Mouse (Mus musculus): Measurements from ENCODE around the gene Gm11568.
"Not testable (repeated sequence)": the region's sequence is repeated elsewhere in the genome, so short reads cannot be mapped to it uniquely, and the experiment has no call there.

Gene Gm11568

DNA sequence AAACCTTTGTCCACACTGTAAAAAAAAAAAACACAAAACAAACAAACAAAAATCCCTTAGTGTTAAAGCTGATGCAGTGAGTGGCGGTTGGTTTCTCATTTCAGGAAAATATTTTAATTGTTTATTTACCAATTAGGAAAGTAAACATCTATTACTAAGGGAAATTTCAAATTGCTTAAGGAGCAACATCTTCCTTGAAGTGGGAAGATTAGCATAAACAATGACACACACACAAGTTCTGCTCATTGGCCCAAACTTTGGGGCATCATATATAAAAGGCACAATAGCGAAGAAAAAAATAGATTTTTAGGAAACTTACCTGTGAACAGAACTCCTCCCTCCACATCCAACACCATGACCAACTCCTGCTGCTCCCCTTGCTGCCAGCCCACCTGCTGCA is at the start of gene Gm11568:
TSS of gene Gm11568 (plus strand) at position 301 of the 400 bp plus-strand sequence.
- DNase-seq: no peak

DNA sequence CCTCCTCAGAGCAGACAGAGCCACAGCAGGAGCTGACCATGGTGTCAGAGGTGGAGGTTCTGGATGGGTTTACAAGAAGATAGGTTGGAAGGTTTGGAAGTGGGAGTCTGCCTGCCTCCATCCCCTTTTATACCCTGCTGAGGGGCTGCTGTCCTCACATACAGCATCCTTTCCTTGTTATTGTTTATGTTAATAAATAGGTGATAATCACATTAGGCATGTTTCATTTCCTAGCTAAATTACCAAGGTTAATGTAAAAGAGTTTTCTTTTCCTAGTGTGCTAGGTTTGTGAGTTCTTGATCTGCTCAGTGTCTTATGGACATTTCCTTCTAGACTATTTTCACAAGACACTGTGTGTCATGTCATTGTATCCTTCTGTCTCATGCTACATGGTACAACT is 47.9 kb upstream of the Gm11568 start, which contains the start of gene Krtap4-13:
TSS of gene Krtap4-13 (minus strand) at position 101 of the 400 bp plus-strand sequence.
- DNase-seq: not testable (repeated sequence)

DNA sequence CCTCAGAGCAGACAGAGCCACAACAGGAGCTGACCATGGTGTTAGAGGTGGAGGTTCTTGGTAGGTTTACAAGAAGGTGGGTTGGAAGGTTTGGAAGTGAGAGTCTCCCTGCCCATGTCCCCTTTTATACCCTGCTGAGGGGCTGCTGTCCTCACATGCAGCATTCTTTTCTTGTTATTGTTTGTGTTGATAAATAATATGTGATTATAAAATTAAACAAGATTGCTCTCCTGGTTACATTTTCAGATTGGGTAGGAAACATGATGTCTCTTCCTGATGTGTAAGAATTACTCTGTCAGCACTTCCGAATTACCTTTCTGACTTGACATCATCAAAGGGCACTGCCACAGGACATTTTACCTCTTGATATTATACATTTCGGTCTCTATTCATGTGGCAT is 42.2 kb upstream of the Gm11568 start, which contains the start of gene Gm11564:
TSS of gene Gm11564 (minus strand) at position 101 of the 400 bp plus-strand sequence.
- not testable (repeated sequence) for DNase-seq

DNA sequence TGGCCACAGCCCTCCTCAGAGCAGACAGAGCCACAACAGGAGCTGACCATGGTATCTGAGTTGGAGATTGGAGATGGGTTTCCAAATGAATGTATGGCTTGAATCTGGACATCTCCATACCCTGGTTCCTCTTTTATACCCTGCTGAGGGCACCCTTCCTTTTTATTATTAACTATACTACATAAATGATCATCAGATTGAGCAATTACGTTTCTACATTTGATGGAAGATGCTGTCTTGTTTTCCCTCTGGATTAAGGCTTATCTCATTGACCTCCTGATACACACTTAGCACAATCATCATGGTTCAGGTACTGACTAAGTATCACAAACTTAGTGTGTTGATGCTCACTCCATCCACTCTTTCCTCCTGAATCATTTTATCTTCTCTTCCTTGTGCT is 19.8 kb upstream of the Gm11568 start, which contains the start of gene 2300003K06Rik:
TSS of gene 2300003K06Rik (minus strand) at position 101 of the 400 bp plus-strand sequence.
- no peak for DNase-seq

DNA sequence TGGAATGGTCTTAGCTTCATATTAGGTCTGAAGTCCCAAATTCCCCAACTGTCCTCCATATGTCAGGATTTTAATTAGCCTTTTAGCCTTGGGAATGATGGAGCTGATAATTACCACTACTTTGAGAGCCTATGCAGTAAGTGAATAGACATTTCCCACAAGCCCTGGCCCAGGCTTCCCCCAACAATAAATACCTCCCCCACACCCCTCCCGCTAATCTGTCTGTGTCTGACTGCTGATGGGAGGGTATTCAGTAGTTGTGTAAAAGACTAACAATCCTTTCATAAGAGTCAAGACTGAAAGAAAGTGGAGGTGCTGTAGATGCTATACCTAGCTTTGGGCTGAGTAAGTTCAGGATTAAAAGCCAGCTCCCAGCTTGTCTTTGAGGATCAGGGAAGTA is 15.5 kb upstream of the Gm11568 start:
- no peak for DNase-seq

DNA sequence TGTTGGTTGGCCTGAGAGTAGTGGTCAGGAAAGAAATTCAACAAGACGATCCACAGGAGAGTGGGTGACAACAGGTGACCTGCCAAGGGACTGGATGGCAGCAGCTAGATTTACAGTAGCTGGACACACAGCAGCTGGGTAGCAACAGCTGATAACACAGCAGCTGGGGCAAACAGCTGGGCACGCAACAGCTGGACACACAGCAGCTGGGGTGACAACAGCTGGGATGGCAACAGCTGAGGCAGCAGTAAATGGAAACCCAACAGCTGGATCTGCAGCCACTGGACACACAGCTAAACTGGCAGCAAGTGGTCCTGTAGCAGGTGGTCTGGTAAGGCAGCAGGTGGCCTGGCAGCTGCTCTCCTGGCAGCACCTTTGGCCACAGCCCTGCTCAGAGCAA is 11.0 kb upstream of the Gm11568 start:
- DNase-seq: no peak

DNA sequence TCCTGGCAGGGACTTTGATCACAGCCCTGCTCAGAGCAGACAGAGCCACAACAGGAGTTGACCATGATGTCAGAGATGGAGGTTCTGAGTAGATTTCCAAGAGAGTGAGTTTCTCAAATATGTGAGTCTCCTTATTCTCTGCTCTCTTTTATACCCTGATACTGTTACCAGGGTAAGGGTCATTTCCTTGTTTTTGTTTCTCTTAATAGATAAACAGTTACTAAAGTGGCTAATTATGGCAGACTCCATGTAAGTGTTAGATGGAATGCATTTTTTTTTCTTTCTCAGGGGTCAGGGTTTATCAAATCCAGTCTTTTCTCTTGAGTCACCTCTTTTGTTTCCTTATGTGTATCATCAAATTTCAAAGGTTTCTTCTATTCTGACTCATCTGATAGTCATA is 6.2 kb upstream of the Gm11568 start, which contains the start of gene Krtap4-16:
TSS of gene Krtap4-16 (minus strand) at position 101 of the 400 bp plus-strand sequence.
- no peak for DNase-seq

DNA sequence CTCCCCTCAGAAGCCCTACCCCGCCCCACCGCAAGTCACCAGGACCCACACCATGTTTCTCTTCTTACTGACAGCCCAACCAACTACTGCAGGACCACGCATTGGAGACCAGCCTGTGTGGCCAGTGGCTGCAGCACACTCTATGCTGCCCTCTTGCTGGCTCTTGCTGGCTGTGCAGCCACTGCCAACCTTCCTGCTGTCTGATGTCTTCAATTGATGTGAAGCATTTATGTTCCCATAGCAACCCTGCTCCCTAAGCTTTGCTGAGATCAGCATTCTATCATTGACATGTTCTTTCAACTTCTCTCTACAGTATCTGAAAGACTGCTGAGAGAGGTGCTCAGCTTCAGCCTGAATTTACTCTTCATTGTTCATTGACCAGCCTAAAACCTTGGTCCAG is 3.6 kb upstream of the Gm11568 start:
- no peak for DNase-seq

DNA sequence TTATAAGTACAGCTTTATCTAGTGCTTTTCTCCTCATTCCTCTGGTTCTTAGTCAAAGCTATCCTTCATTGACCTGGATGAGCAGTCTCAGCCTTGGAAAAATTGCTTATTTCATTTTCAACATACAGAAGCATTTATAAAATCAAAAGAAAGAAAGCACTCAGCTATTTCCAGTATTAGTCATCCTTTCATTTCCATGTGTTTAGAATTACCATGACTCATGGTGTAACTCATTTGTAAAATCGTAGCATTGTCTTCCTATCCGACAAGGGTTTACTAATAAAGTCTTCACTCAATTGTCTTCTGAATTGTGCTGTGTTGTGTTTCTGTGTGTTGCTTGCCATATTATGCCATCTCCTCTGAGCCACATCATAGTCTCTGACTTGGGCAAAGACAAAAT is 1.0 kb downstream of the Gm11568 start:
- no peak for DNase-seq

DNA sequence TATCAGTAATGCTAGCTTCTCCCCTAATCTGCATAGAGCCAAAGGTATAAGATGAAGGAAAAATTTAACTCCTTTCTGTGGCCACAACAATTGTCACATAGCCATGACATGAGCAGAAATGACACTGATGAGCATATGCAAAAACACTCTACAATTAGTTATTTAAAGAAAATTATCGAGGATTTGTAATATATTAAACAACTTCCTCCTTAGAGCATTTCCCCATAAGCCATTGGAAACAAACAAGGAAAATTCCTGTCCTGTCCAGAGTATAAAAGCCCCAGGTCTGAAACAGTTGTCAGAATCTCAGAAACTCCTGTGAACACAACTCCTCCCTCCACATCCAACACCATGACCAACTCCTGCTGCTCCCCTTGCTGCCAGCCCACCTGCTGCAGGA is 6.5 kb downstream of the Gm11568 start, which contains the start of gene Gm11559:
TSS of gene Gm11559 (plus strand) at position 301 of the 400 bp plus-strand sequence.
- not testable (repeated sequence) for DNase-seq

DNA sequence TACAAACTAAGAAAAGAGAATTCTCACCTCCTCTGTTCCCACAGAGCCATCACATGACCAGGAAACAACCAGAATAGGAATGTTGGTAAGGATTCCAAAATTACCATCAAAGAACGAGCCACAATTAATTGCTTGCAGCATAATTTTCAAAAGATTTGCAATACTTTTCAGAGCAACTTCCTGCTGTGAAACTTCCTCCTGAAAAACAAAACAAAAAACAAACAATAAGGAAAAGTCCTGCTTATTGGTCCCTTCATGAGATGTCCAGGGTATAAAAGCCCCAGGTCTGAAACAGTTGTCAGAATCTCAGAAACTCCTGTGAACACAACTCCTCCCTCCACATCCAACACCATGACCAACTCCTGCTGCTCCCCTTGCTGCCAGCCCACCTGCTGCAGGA is 15.4 kb downstream of the Gm11568 start, which contains the start of gene Krtap9-1:
TSS of gene Krtap9-1 (plus strand) at position 301 of the 400 bp plus-strand sequence.
- DNase-seq: not testable (repeated sequence)

DNA sequence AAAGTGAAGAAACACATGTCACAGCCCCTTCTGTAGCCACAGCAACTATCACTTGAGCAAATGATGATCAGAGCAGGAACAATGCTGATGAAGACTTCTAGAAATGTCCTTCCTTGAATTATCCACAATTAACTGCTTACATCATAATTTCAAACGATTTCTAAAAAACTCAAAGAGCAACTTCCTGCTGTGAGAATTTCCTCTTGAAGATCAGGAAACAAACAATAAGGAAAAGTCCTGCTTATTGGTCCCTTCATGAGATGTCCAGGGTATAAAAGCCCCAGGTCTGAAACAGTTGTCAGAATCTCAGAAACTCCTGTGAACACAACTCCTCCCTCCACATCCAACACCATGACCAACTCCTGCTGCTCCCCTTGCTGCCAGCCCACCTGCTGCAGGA is 21.2 kb downstream of the Gm11568 start, which contains the start of gene Gm11567:
TSS of gene Gm11567 (plus strand) at position 301 of the 400 bp plus-strand sequence.
- DNase-seq: not testable (repeated sequence)

DNA sequence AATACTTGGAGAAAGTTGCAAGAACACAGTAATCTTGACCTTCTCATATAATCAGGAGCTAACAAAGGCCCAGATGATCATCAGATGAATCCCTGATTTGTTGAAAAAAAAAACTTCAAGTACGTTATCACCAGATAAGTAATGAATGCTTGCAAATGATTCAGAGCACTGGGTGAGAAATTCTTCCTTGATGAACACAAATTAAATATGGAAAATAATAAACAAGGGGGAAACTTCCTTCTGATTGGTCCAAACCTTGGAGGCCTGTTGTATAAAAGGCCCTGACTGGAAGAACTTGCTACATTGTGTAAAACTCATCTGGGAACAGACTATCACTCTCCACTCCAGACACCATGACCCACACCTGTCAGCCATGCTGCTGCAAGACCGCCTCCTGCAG is 49.9 kb downstream of the Gm11568 start, which contains the start of gene Krtap31-1:
TSS of gene Krtap31-1 (plus strand) at position 301 of the 400 bp plus-strand sequence.
- no peak for DNase-seq

Data from right cerebral cortex, postnatal 25 days (tissue).